Mouse (Mus musculus): ENCODE data around the gene Vac14. TPM values are rescaled to one million over a fixed set of nuclear protein-coding genes. Genes with fewer than 3 reads are reported as not detected.
"Not testable (repeated sequence)": the region's sequence is repeated elsewhere in the genome, so short reads cannot be mapped to it uniquely, and the experiment has no call there.

Gene Vac14
- total RNA-seq, 2 experiments from 2014 or later = 16.1 to 18.7 TPM

GRCm38 (mm10) chr8:110648577-110648976 is 30.2 kb downstream of the Vac14 start:
- no peak for DNase-seq

DNA sequence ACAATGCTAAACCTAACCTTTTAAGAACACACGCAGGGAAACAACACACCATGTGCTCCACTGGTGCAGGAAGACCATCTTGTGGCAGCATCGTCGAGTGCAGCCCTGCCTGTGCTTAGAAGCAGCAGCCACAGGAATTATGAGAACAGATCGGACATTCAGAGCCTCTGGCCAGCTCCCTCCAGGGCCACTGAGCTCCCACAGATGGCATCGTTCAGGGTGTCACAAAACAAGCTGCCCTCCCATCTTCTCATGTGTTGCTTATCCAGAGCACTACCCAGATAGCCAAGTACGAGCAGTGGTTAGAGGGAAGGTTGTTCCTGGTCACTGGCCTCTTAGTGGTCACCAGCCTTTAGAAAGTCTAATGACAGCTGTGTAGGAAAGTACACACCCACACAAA is 30.9 kb downstream of the Vac14 start:
- no peak for DNase-seq

DNA sequence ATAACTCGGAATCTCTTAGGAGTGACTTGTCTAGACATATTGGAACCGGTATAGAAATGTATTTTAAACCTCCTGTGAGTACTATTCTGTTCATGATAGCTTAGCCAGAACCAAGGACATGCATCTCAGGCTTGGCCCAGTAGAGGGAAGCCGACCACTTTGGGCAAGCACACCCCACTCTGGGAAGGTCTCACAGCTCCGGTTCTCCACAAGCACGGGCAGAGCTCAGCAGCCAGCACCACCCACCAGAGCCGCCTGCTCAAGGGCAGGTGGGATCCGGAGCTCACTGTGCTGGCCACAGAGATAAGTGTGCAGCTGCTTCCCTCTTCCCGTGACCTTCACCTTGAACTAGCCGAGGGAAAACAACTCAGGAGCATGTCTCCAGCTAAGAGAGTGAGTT is 32.5 kb downstream of the Vac14 start:
- DNase-seq = no peak

GRCm38 (mm10) chr8:110651847-110652246 is 33.5 kb downstream of the Vac14 start:
- no peak for DNase-seq

- no peak for DNase-seq
These were observed 36.0 kb downstream of the Vac14 start for GRCm38 (mm10) chr8:110654075-110655060.

GRCm38 (mm10) chr8:110655827-110656226 is 37.4 kb downstream of the Vac14 start:
- DNase-seq = no peak

- DNase-seq = no peak
These were observed 39.3 kb downstream of the Vac14 start for GRCm38 (mm10) chr8:110657661-110658060.

DNA sequence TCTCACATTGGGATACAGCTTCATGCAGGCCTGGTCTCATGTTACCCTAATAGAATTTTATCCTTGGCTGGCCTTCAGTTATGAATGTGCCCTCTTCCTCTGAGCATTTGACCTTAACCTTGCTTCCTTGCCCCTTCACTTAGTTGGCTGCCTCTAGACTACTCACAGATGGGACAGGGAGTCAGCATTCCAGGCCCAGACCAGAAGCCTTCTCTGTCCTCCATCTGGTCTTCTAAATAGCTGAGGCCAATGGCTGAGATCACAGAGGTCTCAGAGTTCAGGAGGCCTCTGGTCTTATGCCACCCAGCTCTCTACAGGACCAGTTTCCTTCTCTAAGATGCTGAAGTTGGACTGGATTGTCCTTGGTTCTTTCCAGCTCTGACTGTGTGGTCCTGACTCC is 41.7 kb downstream of the Vac14 start:
- no peak for DNase-seq

DNA sequence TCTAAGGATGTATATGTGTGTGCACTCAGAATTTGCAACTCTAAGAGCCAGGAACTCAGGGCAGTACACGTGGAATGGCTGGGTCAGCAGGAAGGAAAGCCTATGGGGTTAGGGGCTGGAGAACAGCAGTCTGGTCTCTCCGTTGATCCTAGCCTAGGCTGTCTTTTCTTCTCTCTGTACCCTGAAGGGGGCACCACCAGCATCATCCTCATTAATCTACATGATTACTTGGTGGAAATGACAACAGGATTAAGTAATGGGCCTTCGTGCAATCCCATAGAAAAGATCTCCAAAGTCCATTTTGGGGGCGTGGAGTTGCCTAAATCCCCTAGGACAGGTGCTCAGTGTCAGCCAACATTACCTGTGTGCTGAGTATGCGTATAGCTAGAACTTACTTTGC is 44.2 kb downstream of the Vac14 start:
- DNase-seq = no peak

GRCm38 (mm10) chr8:110663015-110663742 is 44.8 kb downstream of the Vac14 start:
- no peak for DNase-seq

DNA sequence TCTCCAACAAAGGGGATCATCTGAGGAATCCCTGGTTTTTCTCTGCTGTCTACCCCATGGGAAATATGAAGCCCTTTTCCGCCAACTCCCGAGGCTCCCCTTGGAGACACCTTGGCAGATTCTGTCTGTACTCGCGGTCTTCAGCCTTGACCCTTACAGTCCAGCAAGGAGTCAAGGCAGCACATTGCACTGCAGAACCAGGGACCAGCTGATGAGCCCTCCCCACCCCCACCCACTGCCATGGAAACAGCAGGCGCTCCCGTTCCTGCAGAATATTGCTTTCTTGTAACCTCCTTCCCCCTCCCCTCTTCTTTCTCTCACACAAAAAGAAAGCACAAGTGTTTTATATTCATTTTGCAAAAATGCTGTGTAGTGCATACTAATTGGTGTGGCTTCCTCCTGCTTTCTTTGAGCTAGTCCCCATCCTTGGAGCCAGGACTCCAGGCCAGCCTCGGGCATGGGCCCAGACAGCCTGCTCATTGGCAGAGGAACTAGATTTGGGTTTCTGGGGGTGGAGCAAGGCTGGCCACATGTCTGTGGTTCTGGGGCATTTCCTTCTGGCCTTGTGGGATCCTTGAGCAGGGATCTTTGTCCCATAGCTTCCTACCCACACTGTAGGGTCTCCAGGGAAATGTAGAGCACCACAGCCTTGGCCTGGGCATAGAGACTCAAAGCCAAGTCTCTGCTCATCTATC is 46.0 kb downstream of the Vac14 start:
- DNase-seq = peak; percentile 76

- DNase-seq = no peak
These were observed 46.6 kb downstream of the Vac14 start for GRCm38 (mm10) chr8:110665000-110665399.

GRCm38 (mm10) chr8:110667590-110668177 is 49.3 kb downstream of the Vac14 start:
- DNase-seq = not testable (repeated sequence)

- DNase-seq = no peak
These were observed 51.7 kb downstream of the Vac14 start for GRCm38 (mm10) chr8:110669932-110670628.

GRCm38 (mm10) chr8:110671309-110671708 is 52.9 kb downstream of the Vac14 start:
- DNase-seq = peak; percentile 40

DNA sequence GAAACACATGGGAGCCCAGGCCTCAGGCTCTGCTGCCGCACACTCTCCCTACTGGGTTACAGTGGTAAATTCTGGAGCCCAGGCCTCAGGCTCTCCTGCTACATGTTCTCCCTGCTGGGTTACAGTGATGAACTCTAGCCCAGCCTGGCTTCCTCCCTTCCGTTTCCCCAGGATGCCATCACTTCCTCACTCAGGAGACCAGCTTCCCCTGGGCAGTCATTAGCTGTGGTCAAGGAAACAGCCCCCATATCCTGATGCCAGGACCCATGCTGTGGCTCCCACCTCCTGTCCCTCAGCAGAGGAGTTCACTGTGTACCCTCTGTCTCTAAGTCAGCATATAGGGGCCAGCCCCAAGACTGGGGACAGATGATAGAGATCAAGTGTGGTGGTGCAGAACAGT is 53.7 kb downstream of the Vac14 start:
- DNase-seq = no peak

DNA sequence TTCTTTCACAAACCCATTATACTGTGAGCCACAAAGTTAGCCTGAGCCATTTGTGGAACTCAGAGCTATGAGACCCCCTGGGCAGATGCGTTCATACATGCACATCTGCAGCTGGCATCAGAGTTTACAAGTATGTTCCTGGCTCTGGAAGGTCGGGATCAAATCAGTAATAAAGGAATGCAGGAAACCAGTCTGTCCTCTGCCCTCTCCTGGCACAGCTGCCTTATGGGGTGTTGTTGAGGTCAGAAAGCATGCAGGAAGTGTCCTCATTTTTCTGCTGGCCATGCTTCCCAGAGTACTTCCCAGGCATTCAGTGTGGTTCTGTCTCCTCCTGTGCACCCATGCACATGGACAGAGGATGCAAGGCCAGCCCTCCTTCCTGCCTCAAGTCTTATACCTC is 54.8 kb downstream of the Vac14 start:
- no peak for DNase-seq

DNA sequence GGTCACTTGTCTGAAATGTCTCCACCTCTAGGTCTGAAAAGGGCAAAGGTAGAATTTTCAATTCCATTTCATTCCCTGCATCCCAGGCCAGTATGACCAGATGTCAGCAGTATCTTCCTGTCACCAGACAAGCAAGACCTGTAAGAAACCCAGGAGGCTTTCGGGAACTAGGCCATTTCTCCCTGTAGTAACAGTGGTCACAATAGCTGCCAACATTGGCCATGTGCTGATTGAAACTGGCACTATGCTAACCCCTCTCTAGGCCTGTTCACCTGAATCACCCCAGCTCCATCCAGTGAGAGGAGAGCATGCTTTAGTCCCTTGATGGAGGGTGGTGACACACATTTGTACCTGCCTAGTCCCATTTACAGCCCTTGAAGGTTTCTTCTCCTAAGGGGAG is 56.2 kb downstream of the Vac14 start:
- no peak for DNase-seq

DNA sequence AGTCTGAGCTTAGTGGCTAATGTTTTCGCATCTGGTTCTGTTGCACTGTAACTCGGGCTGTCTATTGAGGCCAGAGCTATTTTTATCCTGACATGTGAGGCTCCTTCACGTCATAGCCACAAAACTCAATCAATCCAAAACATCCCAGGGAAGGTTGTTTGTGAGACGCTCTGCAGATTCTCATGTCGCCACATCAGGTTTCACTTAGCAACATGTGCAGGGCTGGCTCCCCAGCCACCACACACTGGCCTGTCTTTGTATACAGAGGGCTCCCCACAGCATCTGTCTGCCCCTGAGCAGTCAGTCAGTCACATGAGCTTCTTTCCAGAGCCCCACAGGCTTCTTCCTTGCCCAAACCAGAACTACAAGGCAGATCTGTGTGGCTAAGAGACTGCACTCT is 58.3 kb downstream of the Vac14 start:
- no peak for DNase-seq

DNA sequence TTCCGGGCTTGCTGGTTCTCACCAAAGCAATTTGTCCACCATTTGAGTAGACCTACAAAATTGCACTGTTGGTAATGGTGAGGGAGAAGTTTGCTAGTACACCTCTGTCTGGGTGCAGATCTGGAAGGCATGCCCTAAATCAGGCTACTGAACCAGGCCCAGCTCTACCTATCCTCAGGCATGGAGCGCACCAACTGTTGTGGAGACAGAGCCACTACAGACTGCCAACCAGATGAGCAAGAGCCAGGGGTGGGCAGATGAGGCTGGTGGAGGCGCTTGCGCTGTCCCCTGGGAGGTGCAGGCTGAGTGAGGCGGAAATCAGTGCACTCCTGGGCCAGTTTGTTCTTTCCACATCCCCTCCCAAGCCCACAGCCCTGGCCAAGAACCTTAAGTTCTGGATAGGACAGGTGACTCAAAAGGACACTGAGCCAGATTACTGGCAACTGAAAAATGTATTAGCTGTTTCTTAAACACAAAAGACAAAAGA is 58.8 kb downstream of the Vac14 start:
- DNase-seq = no peak

DNA sequence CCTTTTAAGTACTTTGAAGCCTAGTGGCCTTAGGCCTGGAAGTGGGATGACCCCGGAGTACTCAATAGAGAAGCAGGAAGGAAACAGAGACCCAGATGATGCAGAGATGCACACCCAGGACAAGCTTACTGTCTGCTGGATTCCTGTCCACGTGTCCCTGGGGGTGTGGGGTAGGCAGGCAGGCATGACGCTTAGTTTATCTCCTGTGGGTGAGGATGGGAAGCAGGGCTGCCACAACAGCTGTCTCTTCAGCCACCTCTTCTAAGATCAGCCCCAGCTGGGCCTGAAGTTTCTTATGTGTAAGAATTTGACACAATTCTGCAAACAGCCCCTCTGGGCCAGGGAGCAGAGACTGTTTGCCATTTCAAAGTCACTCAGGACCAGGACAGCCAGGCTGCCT is 60.6 kb downstream of the Vac14 start:
- no peak for DNase-seq

DNA sequence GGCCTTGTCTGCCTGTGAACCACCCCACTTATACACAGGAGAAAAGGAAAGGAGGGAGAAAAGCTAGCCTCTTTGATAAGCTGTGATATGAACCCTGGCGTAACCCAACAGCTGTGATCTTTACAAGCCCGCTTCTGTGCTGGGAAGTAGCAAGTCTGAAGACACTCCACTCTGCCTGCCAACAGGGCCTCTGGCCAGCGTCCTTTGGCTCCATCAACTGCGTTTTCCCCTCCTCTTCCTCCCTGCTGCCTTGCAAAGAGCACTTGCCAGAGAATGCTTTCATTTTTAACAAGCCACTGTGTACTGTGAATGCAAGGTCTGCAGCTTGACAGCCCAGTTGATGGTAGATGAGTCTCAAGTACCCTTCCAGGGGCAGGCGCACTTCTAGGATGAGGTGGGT is 69.3 kb downstream of the Vac14 start:
- DNase-seq = peak; percentile 72

Data from gastrocnemius, postnatal 10 days (tissue).